Mouse (Mus musculus): ENCODE data around the gene Hoxb9.

- TF ChIP-seq NANOG (IDR thresholded peaks at IDR 0.05; ENCODE audit: borderline replicate concordance, low read length) (no peak), CTCF (conservative IDR thresholded peaks at IDR 0.05; ENCODE audit: low read length) (no peak), POU5F1 (IDR thresholded peaks at IDR 0.05; ENCODE audit: borderline replicate concordance, low read length) (no peak)
These were observed 7.1 kb downstream of the Hoxb9 start for GRCm38 (mm10) chr11:96278324-96278723.

Measured in E14TG2a.4 (cell line).